Comparison of ENCODE assay signal across 9 mouse cellular contexts in the genomic region with DNA sequence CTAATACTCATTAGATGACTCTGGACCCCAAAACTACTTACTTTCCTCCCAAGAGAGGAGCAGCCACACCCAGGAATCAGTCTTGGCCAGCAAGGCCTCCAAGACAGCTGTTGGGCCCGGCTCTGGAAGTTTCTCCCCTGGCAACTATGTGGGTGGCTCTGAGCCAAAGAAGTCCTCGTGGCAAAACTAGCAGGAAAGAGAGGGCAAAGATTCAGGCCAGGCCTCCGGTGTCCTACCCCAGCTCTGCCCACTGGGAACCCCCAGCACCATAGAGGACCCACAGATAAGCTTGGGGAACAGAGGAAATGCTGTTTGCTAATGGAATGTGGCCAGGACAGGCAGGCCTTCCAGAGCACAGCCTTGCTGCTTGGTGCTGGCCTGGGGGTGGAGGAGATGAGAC. TPM values are rescaled to one million over a fixed set of nuclear protein-coding genes. Genes with fewer than 3 reads are reported as not detected.
DNase-seq lines count a peak whose midpoint lies in the region; ATAC-seq and TF ChIP-seq lines count a peak whose summit lies in the region.
"Had no signal": no experiment of that assay in that cellular context is flagged by ENCODE, and none has a peak within 500 bp of the region (broad histone marks: within the 10 kb centered on the region; RNA-seq: fewer than 3 reads in every experiment).

No protein-coding gene starts in this region.

- peak; percentile 95 for DNase-seq in heart, adult 11 months
- peak; percentile 32 for DNase-seq in brain, adult 2 months (ENCODE audit: low read depth, low spot score)
- DNase-seq in gastrocnemius, adult 8-10 months (ENCODE audit: low spot score in 2 of 2), result peak; percentile 40 to 63
- peak; percentile 23 for DNase-seq in hindbrain, postnatal 0 days (ENCODE audit: low spot score)
- DNase-seq in mesoderm, embryonic 11.5 days (ENCODE audit: low read depth, low spot score), result peak; percentile 12
- no peak for DNase-seq in yolk sac, embryonic 10.5 days (ENCODE audit: low spot score)
- no peak for DNase-seq in thymus, adult 2 months

- no peaks in the 10 kb centered on the region for H3K9me3 ChIP-seq in heart, embryonic 11.5 days (replicated peaks; ENCODE audit: control insufficient read depth, low read length)
- no peaks in the 10 kb centered on the region for H3K9me3 ChIP-seq in hindbrain, postnatal 0 days (ENCODE audit: low read length)

- H3K27ac ChIP-seq in heart, embryonic 11.5 days (ENCODE audit: low read depth, low read length), result no peak overlapping the region
- no peak overlapping the region for H3K27ac ChIP-seq in hindbrain, postnatal 0 days
- H3K27ac ChIP-seq in thymus, adult 2 months (ENCODE audit: control insufficient read depth, insufficient read depth, low read length), result no peak overlapping the region
- H3K27ac ChIP-seq: liver, embryonic 14.5 days had no signal

- H3K4me1 ChIP-seq in heart, embryonic 11.5 days (ENCODE audit: control insufficient read depth, insufficient read depth, low read length), result peaks cover 3% of the 10 kb centered on the region; the same call in 1 of the 2 replicates
- H3K4me1 ChIP-seq in hindbrain, postnatal 0 days (ENCODE audit: insufficient read depth, low read length), result no peaks in the 10 kb centered on the region
- peaks cover 4% of the 10 kb centered on the region for H3K4me1 ChIP-seq in thymus, adult 2 months (replicated peaks; ENCODE audit: control insufficient read depth, insufficient read depth, low read length)

- no peak overlapping the region for H3K9ac ChIP-seq in heart, embryonic 11.5 days (ENCODE audit: low read depth, low read length)
- no peak overlapping the region for H3K9ac ChIP-seq in hindbrain, postnatal 0 days (replicated peaks; ENCODE audit: low read length)
- H3K9ac ChIP-seq: liver, embryonic 14.5 days had no signal

- H3K27me3 ChIP-seq in heart, embryonic 11.5 days (ENCODE audit: control insufficient read depth, insufficient read depth, low read length), result no peaks in the 10 kb centered on the region
- H3K27me3 ChIP-seq in hindbrain, postnatal 0 days (ENCODE audit: insufficient read depth, low read length), result 0 out of 2 replicates have a peak, but pooled peaks cover 7% of the 10 kb centered on the region
- no peaks in the 10 kb centered on the region for H3K27me3 ChIP-seq in thymus, adult 2 months (ENCODE audit: control insufficient read depth, insufficient read depth, low read length)

- no peak for ATAC-seq in heart, embryonic 11.5 days (replicated peaks; ENCODE audit: insufficient number of reproducible peaks, low FRiP score, low TSS enrichment)
- no peak for ATAC-seq in hindbrain, postnatal 0 days

- 39% methylated on average over 3 of the region's 3 CpGs for WGBS in heart, embryonic 11.5 days (ENCODE audit: insufficient replicate concordance)
- WGBS in hindbrain, postnatal 0 days, result 32% methylated on average over 3 of the region's 3 CpGs
- WGBS in thymus, adult 2 months, result 80% methylated on average over 3 of the region's 3 CpGs

- TF ChIP-seq CTCF in hindbrain, postnatal 0 days (IDR thresholded peaks at IDR 0.05; ENCODE audit: low read depth), result no peak
- TF ChIP-seq CTCF in thymus, adult 2 months (IDR thresholded peaks at IDR 0.05; ENCODE audit: borderline replicate concordance, control insufficient read depth, extremely low read depth, insufficient read depth, low read length, poor library complexity), result no peak

- no peak overlapping the region for H3K4me3 ChIP-seq in heart, embryonic 11.5 days (ENCODE audit: low read depth, low read length)
- H3K4me3 ChIP-seq in hindbrain, postnatal 0 days (ENCODE audit: low read length), result no peak overlapping the region
- no peak overlapping the region for H3K4me3 ChIP-seq in thymus, adult 2 months (ENCODE audit: control insufficient read depth, insufficient read depth, low read length)

- no peak for TF ChIP-seq POLR2A in thymus, adult 2 months (IDR thresholded peaks at IDR 0.05; ENCODE audit: control insufficient read depth, extremely low read depth, insufficient read depth, low read length, poor library complexity)

- H3K4me2 ChIP-seq in heart, embryonic 11.5 days, result no peak overlapping the region; the same call in 1 of the 2 replicates
- H3K4me2 ChIP-seq in hindbrain, postnatal 0 days (ENCODE audit: low read depth, low read length), result no peak overlapping the region

- no peaks in the 10 kb centered on the region for H3K36me3 ChIP-seq in heart, embryonic 11.5 days (ENCODE audit: control insufficient read depth, insufficient read depth, low read length)
- H3K36me3 ChIP-seq in hindbrain, postnatal 0 days (ENCODE audit: insufficient read depth, low read length), result no peaks in the 10 kb centered on the region
- H3K36me3 ChIP-seq in thymus, adult 2 months (ENCODE audit: control insufficient read depth, insufficient read depth, low read length), result no peaks in the 10 kb centered on the region

RNA-seq across cellular contexts. Expression of gene Kdm8, which starts 51.9 kb away (rescaled TPM):
- polyA plus RNA-seq in heart, embryonic 11.5 days (2014; fragmentation: Nextera tagmentation; extraction: Ambion mirVana), result 7.8 and 7.9 TPM in 2 replicates
- total RNA-seq in gastrocnemius, adult 8-10 months (2022), result 1 to 10 TPM; 6.4 to 7.6 (median 6.7) TPM
- total RNA-seq in hindbrain, postnatal 0 days (2014; rRNA removed), result 7.2 and 7.5 TPM in 2 replicates
- 4.1 and 5.0 TPM in 2 replicates for polyA plus RNA-seq in hindbrain, postnatal 0 days (2015; fragmentation: Nextera tagmentation; extraction: Ambion mirVana)
- polyA plus RNA-seq in thymus, adult 2 months (2012; rRNA removed), result 12.5 and 14.2 TPM in 2 replicates

Comparison
In these comparisons a context has a peak if more than half of its experiments do, and no peak if none do; other contexts are left out.
1. DNase-seq: peak in heart, adult 11 months (single experiment), brain, adult 2 months (single experiment), gastrocnemius, adult 8-10 months (2 of 2), hindbrain, postnatal 0 days (single experiment) and mesoderm, embryonic 11.5 days (single experiment); none in yolk sac, embryonic 10.5 days (single experiment) and thymus, adult 2 months (single experiment).